Mouse (Mus musculus) C2C12 (cell line): ENCODE data around the gene Ccdc174. TPM values are rescaled to one million over a fixed set of nuclear protein-coding genes. Genes with fewer than 3 reads are reported as not detected.

Experiments
- H3K27me3 ChIP-seq: one replicate; pipeline ENCODE4 v1.6.1; 2011; ENCODE audit not compliant: control insufficient read depth, insufficient read depth, insufficient read length
- H3K36me3 ChIP-seq: one replicate; pipeline ENCODE4 v1.6.1; 2011; ENCODE audit not compliant: control insufficient read depth, insufficient read depth
- H3K4me3 ChIP-seq: one replicate; pipeline ENCODE4 v1.5.1; 2011; ENCODE audit warnings: mild to moderate bottlenecking, control low read depth; ENCODE audit not compliant: poor library complexity, insufficient read depth, severe bottlenecking
- H3K79me2 ChIP-seq: one replicate; pipeline ENCODE4 v1.6.1; 2011; ENCODE audit not compliant: control insufficient read depth, insufficient read depth
- H3K79me3 ChIP-seq: one replicate; pipeline ENCODE4 v1.6.1; 2011; ENCODE audit warnings: low read depth, control low read depth
- H3ac ChIP-seq: one replicate; pipeline ENCODE3; 2011; ENCODE audit warnings: low read depth; ENCODE audit not compliant: control insufficient read depth, insufficient read length
- CTCF ChIP-seq: IDR thresholded peaks from one replicate; pipeline ENCODE4 v1.5.1; 2011; ENCODE audit not compliant: control insufficient read depth, insufficient read depth, insufficient read length
- FOSL1 ChIP-seq: IDR thresholded peaks from one replicate; pipeline ENCODE4 v1.8.0; 2011; ENCODE audit warnings: mild to moderate bottlenecking, low read length; ENCODE audit not compliant: poor library complexity, insufficient read depth, severe bottlenecking
- MAX ChIP-seq: IDR thresholded peaks from one replicate; pipeline ENCODE4 v1.6.1; 2011; ENCODE audit warnings: mild to moderate bottlenecking, control low read depth
- MYOD1 ChIP-seq: IDR thresholded peaks from one replicate; pipeline ENCODE4 v1.6.1; 2011; ENCODE audit warnings: low read depth; ENCODE audit not compliant: control insufficient read depth, insufficient read length
- MYOG ChIP-seq: IDR thresholded peaks from one replicate; pipeline ENCODE4 v1.6.1; 2011; ENCODE audit not compliant: control insufficient read depth, insufficient read length; ENCODE audit errors: extremely low read depth
- USF1 ChIP-seq: IDR thresholded peaks from one replicate; pipeline ENCODE4 v1.6.1; 2011; ENCODE audit warnings: low read depth, mild to moderate bottlenecking, control low read depth, moderate library complexity
- polyA plus RNA-seq: library from polyadenylated mRNA; unstranded; fragments of >200 nt; fragmentation: generic; extraction: Trizol; gene quantifications from one replicate; pipeline ENCODE4 v1.2.1, GENCODE M21; 2012; ENCODE audit warnings: missing spikeins

Ccdc174 gene
- polyA plus RNA-seq, 1 experiment: 5.4 TPM

DNA sequence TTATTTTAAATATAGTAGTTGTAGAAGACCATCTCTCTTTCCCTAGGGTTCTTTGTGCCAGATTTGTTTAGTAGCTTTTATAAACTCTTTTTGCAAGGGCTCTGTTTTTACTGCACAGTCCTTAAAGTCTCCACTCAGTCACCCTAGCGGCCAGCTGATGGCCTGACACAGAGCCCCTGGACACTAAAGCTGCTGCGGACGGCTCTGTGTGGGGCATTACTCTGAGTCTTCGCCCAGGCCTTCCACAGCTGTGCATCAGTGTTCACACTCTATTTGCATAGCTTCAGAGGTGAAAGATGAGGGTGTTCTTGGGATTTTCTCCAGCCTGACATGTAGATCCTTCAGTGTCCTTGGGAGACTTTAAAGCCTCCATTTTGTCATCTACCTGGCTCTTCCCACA, 60.6 kb downstream of the Ccdc174 start:
- Histone ChIP-seq H3K36me3 (no peaks in the 10 kb centered on the region), H3K27me3 (peaks cover 59% of the 10 kb centered on the region), H3K79me3 (no peaks in the 10 kb centered on the region), H3K79me2 (no peaks in the 10 kb centered on the region), H3ac (no peak overlapping the region), H3K4me3 (no peak overlapping the region)
- TF ChIP-seq MAX (no peak), MYOG (no peak), CTCF (no peak), MYOD1 (no peak), FOSL1 (no peak), USF1 (no peak)

DNA sequence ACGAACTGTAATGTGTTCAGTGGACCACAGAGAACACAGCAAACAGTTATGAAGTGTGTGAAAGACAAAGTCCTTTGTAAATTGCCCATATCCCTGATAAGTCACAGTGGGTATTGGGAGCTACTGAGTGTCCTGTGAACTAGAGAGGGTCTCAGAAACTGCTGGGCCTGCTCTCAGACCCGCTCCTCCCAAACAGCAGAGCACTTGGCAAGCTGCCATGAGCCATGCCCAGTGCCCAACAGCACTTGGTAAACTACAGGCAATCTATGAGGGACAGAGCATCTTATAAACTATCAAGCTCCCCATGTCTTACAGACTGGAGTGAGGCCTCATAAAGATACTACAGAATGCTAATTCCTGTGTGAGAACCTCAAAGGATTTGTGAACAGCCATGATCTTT, 70.6 kb downstream of the Ccdc174 start:
- no peak for TF ChIP-seq MYOD1

More for the DNA sequence above, 70.6 kb downstream of the Ccdc174 start:
- Histone ChIP-seq H3ac (no peak overlapping the region), H3K79me2 (no peaks in the 10 kb centered on the region), H3K36me3 (no peaks in the 10 kb centered on the region), H3K79me3 (no peaks in the 10 kb centered on the region), H3K4me3 (no peak overlapping the region), H3K27me3 (peaks cover 27% of the 10 kb centered on the region)

Other genes with a start within 250 kb of the Ccdc174 start
- gene Slc6a6, start 194.0 kb upstream of the Ccdc174 start, polyA plus RNA-seq: 97.0 TPM
- 0.02 TPM for gene Grip2, start 50.8 kb upstream of the Ccdc174 start, polyA plus RNA-seq
- gene 4930590J08Rik, start 24.8 kb downstream of the Ccdc174 start, polyA plus RNA-seq: 0.06 TPM
- not detected for gene Fgd5, start 100.8 kb downstream of the Ccdc174 start, polyA plus RNA-seq
- 5.6 TPM for gene Nr2c2, start 213.3 kb downstream of the Ccdc174 start, polyA plus RNA-seq